Mouse (Mus musculus) olfactory bulb, adult 2 months (tissue): Measurements from ENCODE around the gene Ncln.

Source experiments
- CTCF ChIP-seq: fragments of 200-500 bp; IDR thresholded peaks from 2 replicates; pipeline ENCODE4 v1.5.1; 2012; ENCODE audit warnings: low read depth, mild to moderate bottlenecking, low read length, moderate library complexity; ENCODE audit not compliant: insufficient read depth
- POLR2A ChIP-seq: fragments of 200-500 bp; IDR thresholded peaks from 2 replicates; pipeline ENCODE4 v1.6.1; 2012; ENCODE audit warnings: mild to moderate bottlenecking, low read depth, low read length, moderate library complexity; ENCODE audit not compliant: insufficient read depth

- TF ChIP-seq CTCF (no peak), POLR2A (no peak)
These were observed 25.7 kb downstream of the Ncln start for GRCm38 (mm10) chr10:81470454-81470853.
